Comparison of ENCODE assay signal across 15 mouse cellular contexts in genomic region chr12:100426212-100426611, GRCm38 (mm10).
DNase-seq lines count a peak whose midpoint lies in the region; ATAC-seq and TF ChIP-seq lines count a peak whose summit lies in the region.
"Had no signal": no experiment of that assay in that cellular context is flagged by ENCODE, and none has a peak within 500 bp of the region (broad histone marks: within the 10 kb centered on the region; RNA-seq: fewer than 3 reads in every experiment).

No protein-coding gene starts in this region.

- DNase-seq in gastrocnemius, adult 2 months: peak; percentile 50
- DNase-seq in gastrocnemius, postnatal 10 days: no peak
- no peak for DNase-seq in limb, embryonic 10.5 days (ENCODE audit: low spot score)
- DNase-seq in spleen, postnatal 10 days (ENCODE audit: low spot score in 2 of 2): no peak
- DNase-seq in cerebellum, adult 11-12 months: no peak
- DNase-seq: cerebellum, adult 9-11 months; kidney, postnatal 25 days; liver; thymus, postnatal 25 days had no signal

- WGBS in limb, embryonic 13.5 days: 67% methylated on average over 4 of the region's 4 CpGs
- WGBS in limb, embryonic 10.5 days: 72% methylated on average over 4 of the region's 4 CpGs
- WGBS in macrophage (ENCODE audit: missing documents): 60% methylated on average over 4 of the region's 4 CpGs

- H3K4me3 ChIP-seq in gastrocnemius, adult 2 months: no peak overlapping the region
- no peak overlapping the region for H3K4me3 ChIP-seq in limb, embryonic 13.5 days
- H3K4me3 ChIP-seq in limb, embryonic 10.5 days: no peak overlapping the region
- no peak overlapping the region for H3K4me3 ChIP-seq in bone marrow macrophage, adult 2 months (ENCODE audit: insufficient read depth, low read length)
- no peak overlapping the region for H3K4me3 ChIP-seq in macrophage (ENCODE audit: inconsistent target)
- H3K4me3 ChIP-seq: stomach, embryonic 15.5 days had no signal

- intact Hi-C loops in gastrocnemius, adult 2 months (cut with DNase I): no loop called here

- peak overlapping the region; percentile 73 for H3K27ac ChIP-seq in gastrocnemius, adult 2 months
- no peak overlapping the region for H3K27ac ChIP-seq in limb, embryonic 13.5 days
- H3K27ac ChIP-seq in limb, embryonic 10.5 days: no peak overlapping the region
- H3K27ac ChIP-seq in bone marrow macrophage, adult 2 months (ENCODE audit: insufficient read depth, low read depth, low read length): peak overlapping the region; percentile 68
- peak overlapping the region; percentile 59 for H3K27ac ChIP-seq in macrophage
- H3K27ac ChIP-seq: stomach, embryonic 15.5 days had no signal

- peaks cover 33% of the 10 kb centered on the region for H3K79me2 ChIP-seq in macrophage (ENCODE audit: inconsistent target)

- peaks cover 15% of the 10 kb centered on the region for H3K4me1 ChIP-seq in limb, embryonic 13.5 days
- peaks cover 19% of the 10 kb centered on the region for H3K4me1 ChIP-seq in limb, embryonic 10.5 days
- peaks cover 53% of the 10 kb centered on the region for H3K4me1 ChIP-seq in bone marrow macrophage, adult 2 months (ENCODE audit: control insufficient read depth, insufficient read depth, low read length)
- H3K4me1 ChIP-seq: stomach, embryonic 15.5 days had no signal

- H3K4me2 ChIP-seq in limb, embryonic 13.5 days (replicated peaks): no peak overlapping the region
- H3K4me2 ChIP-seq: stomach, embryonic 15.5 days had no signal

- H3K27me3 ChIP-seq in limb, embryonic 13.5 days: no peaks in the 10 kb centered on the region
- no peaks in the 10 kb centered on the region for H3K27me3 ChIP-seq in limb, embryonic 10.5 days (ENCODE audit: low read depth, poor library complexity, severe bottlenecking)
- H3K27me3 ChIP-seq: stomach, embryonic 15.5 days had no signal

- no peak for TF ChIP-seq CTCF in gastrocnemius, adult 2 months (IDR thresholded peaks at IDR 0.05)
- TF ChIP-seq CTCF in bone marrow macrophage, adult 2 months (IDR thresholded peaks at IDR 0.05; ENCODE audit: low read depth, low read length): no peak

- peak; percentile 72 for ATAC-seq in limb, embryonic 13.5 days (ENCODE audit: low FRiP score, low read depth)
- ATAC-seq: intestine, embryonic 16.5 days had no signal

- H3K36me3 ChIP-seq in limb, embryonic 13.5 days: no peaks in the 10 kb centered on the region
- H3K36me3 ChIP-seq in limb, embryonic 10.5 days: no peaks in the 10 kb centered on the region
- H3K36me3 ChIP-seq in macrophage (ENCODE audit: inconsistent target): no peaks in the 10 kb centered on the region
- H3K36me3 ChIP-seq: G1E; stomach, embryonic 15.5 days had no signal

- no peaks in the 10 kb centered on the region for H3K9me3 ChIP-seq in limb, embryonic 13.5 days
- no peaks in the 10 kb centered on the region for H3K9me3 ChIP-seq in limb, embryonic 10.5 days (replicated peaks)
- H3K9me3 ChIP-seq: G1E; stomach, embryonic 15.5 days had no signal

- no peak for TF ChIP-seq POLR2A in bone marrow macrophage, adult 2 months (IDR thresholded peaks at IDR 0.05; ENCODE audit: borderline replicate concordance, low read depth, low read length)

- no peak overlapping the region for H3K9ac ChIP-seq in limb, embryonic 13.5 days
- H3K9ac ChIP-seq: stomach, embryonic 15.5 days had no signal

Comparison
In these comparisons a context has a peak if more than half of its experiments do, and no peak if none do; other contexts are left out.
1. H3K27ac ChIP-seq: peak in gastrocnemius, adult 2 months (single experiment), bone marrow macrophage, adult 2 months (single experiment) and macrophage (single experiment); none in limb, embryonic 13.5 days (single experiment) and limb, embryonic 10.5 days (single experiment).